Mouse (Mus musculus) megakaryocyte progenitor cell, adult 5-6 weeks (primary cell): ENCODE results near the gene Psmb6. TPM values are rescaled to one million over a fixed set of nuclear protein-coding genes. Genes with fewer than 3 reads are reported as not detected.

ENCODE experiments used
- ATAC-seq: replicated peaks from 2 replicates; pipeline ENCODE4 v1.8.0; 2016; ENCODE audit warnings: mild to moderate bottlenecking, moderate TSS enrichment, inconsistent platforms; ENCODE audit not compliant: poor library complexity
- total RNA-seq, 2 experiments: library from RNA; stranded (forward) in 1 of 2; stranded (reverse) in 1 of 2; fragments of 157-497, 149-512 nt in 1 of 2; fragments of 200-1000 nt in 1 of 2; gene quantifications; 2 replicates each; pipeline versions ENCODE4 v1.2.3 to v1.2.4; 2015 to 2017

Psmb6 gene
- total RNA-seq, 2 experiments from 2014 or later: 153 to 309 TPM

DNA sequence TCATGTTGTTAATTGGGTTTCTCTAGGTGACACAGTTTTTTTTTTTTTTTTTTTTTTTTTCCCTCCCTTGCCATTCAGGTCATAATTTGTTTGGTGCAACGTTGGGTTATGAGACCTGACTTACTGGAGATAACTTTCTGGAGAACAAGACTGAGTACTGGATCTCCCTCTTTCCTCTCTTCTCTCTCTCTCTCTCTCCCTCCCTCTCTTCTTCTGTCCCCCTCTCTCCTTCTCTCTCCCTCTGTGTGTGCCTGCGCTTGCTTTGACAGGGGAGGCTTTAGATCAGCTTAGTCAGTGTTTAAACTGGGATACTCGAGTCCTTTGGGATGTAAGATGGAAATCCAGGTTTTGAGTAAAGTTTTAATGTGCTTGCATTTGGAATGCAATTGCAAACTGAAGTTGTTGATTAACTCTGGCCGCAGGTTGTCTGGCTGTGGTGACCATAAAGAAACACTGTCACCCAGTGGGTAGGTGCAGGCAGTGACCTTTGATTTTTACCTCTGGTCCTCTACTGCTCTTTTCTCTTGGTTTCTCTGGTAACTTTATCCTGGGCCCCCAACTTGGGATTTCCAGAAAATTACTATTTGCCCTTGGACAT lies 39.2 kb downstream of the Psmb6 start:
- ATAC-seq: no peak

DNA sequence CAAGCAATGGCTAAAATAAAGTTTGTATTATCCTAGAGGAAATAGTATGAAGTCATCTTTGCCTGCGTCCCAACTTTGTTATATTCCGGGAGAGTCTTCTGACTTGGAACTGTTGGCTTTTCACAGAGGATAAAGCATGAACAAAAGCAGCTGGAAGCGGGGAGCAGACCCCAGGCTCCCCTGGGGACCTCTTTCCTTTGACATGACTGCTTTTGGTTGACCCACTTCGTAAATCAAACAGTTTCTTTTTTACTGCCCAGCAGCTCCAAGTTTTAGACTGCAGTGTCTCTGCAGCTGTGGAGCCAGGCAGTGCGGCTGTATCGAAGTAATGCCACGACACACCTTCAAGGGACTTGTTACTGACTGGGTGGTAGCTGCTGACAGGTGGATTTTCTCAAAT lies 41.4 kb downstream of the Psmb6 start:
- no peak for ATAC-seq

DNA sequence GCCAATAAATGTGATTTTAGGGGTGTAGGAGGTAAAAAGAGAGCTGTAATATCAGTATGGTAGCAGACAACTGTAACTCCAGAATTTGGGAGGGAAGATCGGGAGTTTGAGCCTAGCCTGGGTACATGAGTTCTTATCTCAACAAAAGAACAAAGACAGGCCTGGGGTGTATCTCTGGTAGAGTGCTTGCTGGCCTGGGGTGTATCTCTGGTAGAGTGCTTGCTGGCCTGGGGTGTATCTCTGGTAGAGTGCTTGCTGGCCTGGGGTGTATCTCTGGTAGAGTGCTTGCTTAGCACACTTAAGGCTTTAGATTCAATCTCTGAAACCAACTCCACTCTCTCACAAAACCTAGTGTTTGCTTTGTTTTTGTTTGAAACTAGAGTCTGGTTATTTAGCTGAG lies 45.4 kb downstream of the Psmb6 start:
- ATAC-seq: peak; percentile 94

DNA sequence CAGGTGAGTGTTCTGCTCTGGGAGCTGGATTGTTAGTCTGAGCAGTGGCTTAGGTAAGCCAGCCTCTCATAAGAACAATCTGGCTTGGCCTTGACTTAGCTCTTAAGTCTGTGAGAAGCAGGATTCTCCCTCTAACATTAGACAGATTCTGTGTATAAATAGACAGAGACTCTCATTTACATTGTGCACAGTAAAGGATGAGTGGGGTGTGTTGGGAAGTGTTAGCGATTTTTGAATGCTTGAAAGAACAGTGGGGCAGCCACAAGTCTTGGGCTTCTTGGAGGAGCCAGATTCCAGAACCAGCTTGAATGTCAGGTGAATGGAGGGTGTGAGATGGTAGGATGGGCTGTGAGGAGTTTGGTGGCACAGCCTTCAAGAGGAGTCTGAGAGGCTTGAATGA lies 46.5 kb downstream of the Psmb6 start:
- ATAC-seq: no peak

- 0 out of 2 replicates have a peak, but pooled peaks have one; percentile 34 for ATAC-seq
Observed at GRCm38 (mm10) chr11:70572348-70572902, 47.3 kb downstream of the Psmb6 start.

DNA sequence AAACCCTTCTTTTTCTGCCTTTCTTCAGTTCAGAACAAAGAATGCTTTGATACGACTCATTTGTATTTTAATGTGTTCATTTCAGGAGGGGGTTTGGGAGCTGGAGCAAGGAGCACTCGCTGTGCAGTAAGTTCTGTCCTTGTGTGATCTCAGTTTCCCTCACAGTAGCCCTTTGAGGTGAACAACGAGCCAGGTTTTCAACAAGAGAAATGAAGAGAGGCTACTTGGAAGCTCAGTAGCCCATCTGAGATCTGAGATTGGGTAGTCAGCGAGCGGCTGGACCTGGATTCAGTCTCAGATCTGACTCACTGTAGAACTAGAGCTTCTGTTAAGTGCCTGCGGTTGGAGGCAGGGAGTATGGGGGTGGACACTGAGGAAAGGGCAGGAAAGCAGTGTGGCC lies 48.7 kb downstream of the Psmb6 start:
- no peak for ATAC-seq

DNA sequence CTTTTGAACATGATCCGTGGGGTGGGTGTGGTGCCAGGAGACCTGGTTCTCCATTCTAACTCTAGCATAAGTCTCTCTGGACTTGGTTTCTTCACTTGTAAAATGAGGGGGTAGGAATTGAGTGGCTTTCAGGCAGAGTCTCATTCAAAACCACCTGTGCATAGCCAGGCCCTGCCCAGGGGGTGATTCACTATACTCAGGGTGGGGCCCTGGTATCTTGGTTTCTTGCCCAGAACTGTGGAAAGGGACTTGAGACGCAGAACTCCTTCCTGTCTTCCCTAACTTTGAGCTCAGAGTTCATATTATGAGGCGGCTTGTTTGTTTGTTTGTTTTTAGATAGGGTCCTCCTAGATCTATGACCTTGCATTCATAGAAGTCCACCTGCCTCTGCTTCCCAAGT lies 52.0 kb downstream of the Psmb6 start:
- ATAC-seq: no peak

Other genes starting within 250 kb of the Psmb6 start
- 0.39 TPM in 1 of 2 replicates, not detected in the other for gene Alox12e, start 202.7 kb upstream of the Psmb6 start, total RNA-seq (2015)
- not detected in 2 replicates for gene Alox12e, start 202.7 kb upstream of the Psmb6 start, total RNA-seq (2017)
- 1.4 and 1.6 TPM in 2 replicates for gene Alox15, start 173.3 kb upstream of the Psmb6 start, total RNA-seq (2015)
- gene Alox15, start 173.3 kb upstream of the Psmb6 start, total RNA-seq (2017): 1.2 TPM in 2 replicates
- 27.1 and 28.4 TPM in 2 replicates for gene Pelp1, start 115.3 kb upstream of the Psmb6 start, total RNA-seq (2015)
- 9.5 and 16.8 TPM in 2 replicates for gene Pelp1, start 115.3 kb upstream of the Psmb6 start, total RNA-seq (2017)
- 43.9 and 47.7 TPM in 2 replicates for gene Arrb2, start 92.7 kb upstream of the Psmb6 start, total RNA-seq (2015)
- gene Arrb2, start 92.7 kb upstream of the Psmb6 start, total RNA-seq (2017): 31.4 and 48.0 TPM in 2 replicates
- 36.7 and 37.1 TPM in 2 replicates for gene Med11, start 73.4 kb upstream of the Psmb6 start, total RNA-seq (2015)
- 37.0 and 40.2 TPM in 2 replicates for gene Med11, start 73.4 kb upstream of the Psmb6 start, total RNA-seq (2017)
- not detected in 2 replicates for gene Zmynd15, start 65.9 kb upstream of the Psmb6 start, total RNA-seq (2015)
- gene Zmynd15, start 65.9 kb upstream of the Psmb6 start, total RNA-seq (2017): 0.25 TPM in 1 of 2 replicates, not detected in the other
- gene Cxcl16, start 65.4 kb upstream of the Psmb6 start, total RNA-seq (2015): 0.29 and 0.67 TPM in 2 replicates
- gene Cxcl16, start 65.4 kb upstream of the Psmb6 start, total RNA-seq (2017): 0.24 TPM in 1 of 2 replicates, not detected in the other
- not detected in 2 replicates for gene Tm4sf5, start 20.1 kb upstream of the Psmb6 start, total RNA-seq (2015)
- gene Tm4sf5, start 20.1 kb upstream of the Psmb6 start, total RNA-seq (2017): not detected in 2 replicates
- gene Vmo1, start 10.8 kb upstream of the Psmb6 start, total RNA-seq (2015): not detected in 2 replicates
- gene Vmo1, start 10.8 kb upstream of the Psmb6 start, total RNA-seq (2017): not detected in 2 replicates
- gene Gltpd2, start 6.2 kb upstream of the Psmb6 start, total RNA-seq (2015): not detected in 2 replicates
- not detected in 2 replicates for gene Gltpd2, start 6.2 kb upstream of the Psmb6 start, total RNA-seq (2017)
- not detected in 2 replicates for gene Gm40193, start 7.6 kb downstream of the Psmb6 start, total RNA-seq (2015)
- gene Gm40193, start 7.6 kb downstream of the Psmb6 start, total RNA-seq (2017): not detected in 2 replicates
- gene Pld2, start 14.7 kb downstream of the Psmb6 start, total RNA-seq (2015): 0.07 and 0.90 TPM in 2 replicates
- gene Pld2, start 14.7 kb downstream of the Psmb6 start, total RNA-seq (2017): 0.25 and 0.81 TPM in 2 replicates
- 14.4 and 18.0 TPM in 2 replicates for gene Mink1, start 37.5 kb downstream of the Psmb6 start, total RNA-seq (2015)
- 12.5 and 16.5 TPM in 2 replicates for gene Mink1, start 37.5 kb downstream of the Psmb6 start, total RNA-seq (2017)
- gene 4930544D05Rik, start 90.5 kb downstream of the Psmb6 start, total RNA-seq (2015): not detected in 2 replicates
- gene 4930544D05Rik, start 90.5 kb downstream of the Psmb6 start, total RNA-seq (2017): not detected in 2 replicates
- gene Chrne, start 93.8 kb downstream of the Psmb6 start, total RNA-seq (2015): not detected in 2 replicates
- gene Chrne, start 93.8 kb downstream of the Psmb6 start, total RNA-seq (2017): 0.17 TPM in 1 of 2 replicates, not detected in the other
- 0.66 and 2.3 TPM in 2 replicates for gene Gp1ba, start 113.8 kb downstream of the Psmb6 start, total RNA-seq (2015)
- 0.08 and 0.20 TPM in 2 replicates for gene Gp1ba, start 113.8 kb downstream of the Psmb6 start, total RNA-seq (2017)
- 39.3 and 44.8 TPM in 2 replicates for gene Rnf167, start 121.9 kb downstream of the Psmb6 start, total RNA-seq (2015)
- gene Rnf167, start 121.9 kb downstream of the Psmb6 start, total RNA-seq (2017): 30.7 and 37.4 TPM in 2 replicates
- gene Slc25a11, start 122.1 kb downstream of the Psmb6 start, total RNA-seq (2015): 59.5 and 73.9 TPM in 2 replicates
- 46.6 and 52.7 TPM in 2 replicates for gene Slc25a11, start 122.1 kb downstream of the Psmb6 start, total RNA-seq (2017)
- 1,057 and 1,218 TPM in 2 replicates for gene Pfn1, start 129.3 kb downstream of the Psmb6 start, total RNA-seq (2015)
- 491 and 574 TPM in 2 replicates for gene Pfn1, start 129.3 kb downstream of the Psmb6 start, total RNA-seq (2017)
- 4.1 and 6.2 TPM in 2 replicates for gene Eno3, start 131.8 kb downstream of the Psmb6 start, total RNA-seq (2015)
- 7.2 and 9.5 TPM in 2 replicates for gene Eno3, start 131.8 kb downstream of the Psmb6 start, total RNA-seq (2017)
- 102 and 109 TPM in 2 replicates for gene Spag7, start 144.0 kb downstream of the Psmb6 start, total RNA-seq (2015)
- 68.6 and 71.8 TPM in 2 replicates for gene Spag7, start 144.0 kb downstream of the Psmb6 start, total RNA-seq (2017)
- 9.1 and 9.2 TPM in 2 replicates for gene Camta2, start 162.7 kb downstream of the Psmb6 start, total RNA-seq (2015)
- 2.0 and 5.1 TPM in 2 replicates for gene Camta2, start 162.7 kb downstream of the Psmb6 start, total RNA-seq (2017)
- 0.20 TPM in 1 of 2 replicates, not detected in the other for gene Inca1, start 174.8 kb downstream of the Psmb6 start, total RNA-seq (2015)
- 0.50 TPM in 1 of 2 replicates, not detected in the other for gene Inca1, start 174.8 kb downstream of the Psmb6 start, total RNA-seq (2017)
- gene Kif1c, start 175.2 kb downstream of the Psmb6 start, total RNA-seq (2015): 1.6 and 2.0 TPM in 2 replicates
- 4.6 and 5.9 TPM in 2 replicates for gene Kif1c, start 175.2 kb downstream of the Psmb6 start, total RNA-seq (2017)
- gene Zfp3, start 238.8 kb downstream of the Psmb6 start, total RNA-seq (2015): 1.3 and 2.1 TPM in 2 replicates
- gene Zfp3, start 238.8 kb downstream of the Psmb6 start, total RNA-seq (2017): 1.9 and 2.7 TPM in 2 replicates